In genomic region chr19:38787756-38788155, GRCm38 (mm10) we compare ENCODE assay signal across 6 mouse cellular contexts.
"Had no signal": no experiment of that assay in that cellular context is flagged by ENCODE, and none has a peak within 500 bp of the region (broad histone marks: within the 10 kb centered on the region; RNA-seq: fewer than 3 reads in every experiment).

No protein-coding gene starts in this region.

- DNase-seq: lung, adult 2 months; lung, postnatal 14 days; lung, postnatal 36 days; right cerebral cortex, postnatal 14 days; thymus, adult 2 months; thymus, postnatal 25 days had no signal
